Mouse (Mus musculus): Measurements from ENCODE around the gene Stra8. TPM values are rescaled to one million over a fixed set of nuclear protein-coding genes. Genes with fewer than 3 reads are reported as not detected.

The Stra8 gene
- total RNA-seq, 2 experiments from 2014 or later, result not detected

DNA sequence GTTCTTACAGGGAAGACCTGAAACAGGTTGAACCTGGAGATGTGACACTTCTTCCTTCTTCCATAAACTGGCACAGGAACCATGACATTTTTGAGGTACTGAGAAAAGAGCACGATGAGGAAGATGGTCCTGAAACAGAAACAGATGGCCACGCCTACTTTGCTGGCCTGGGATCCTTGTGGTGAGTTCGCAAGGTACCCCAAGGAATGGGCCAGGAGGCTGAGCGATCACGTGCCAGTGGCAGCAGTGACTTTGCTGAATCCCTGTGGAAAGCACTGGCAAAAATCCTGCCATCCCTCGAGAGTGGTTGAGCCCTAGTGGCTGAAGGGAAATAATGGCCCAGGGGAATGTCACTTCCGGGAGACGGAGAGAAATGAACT is 35.9 kb downstream of the Stra8 start:
- TF ChIP-seq CTCF (IDR thresholded peaks at IDR 0.05), result no peak
- intact Hi-C loops (cut with DNase I), result no loop called here
- Histone ChIP-seq H3K4me3 (no peak overlapping the region), H3K27ac (no peak overlapping the region)
- DNase-seq, result no peak

DNA sequence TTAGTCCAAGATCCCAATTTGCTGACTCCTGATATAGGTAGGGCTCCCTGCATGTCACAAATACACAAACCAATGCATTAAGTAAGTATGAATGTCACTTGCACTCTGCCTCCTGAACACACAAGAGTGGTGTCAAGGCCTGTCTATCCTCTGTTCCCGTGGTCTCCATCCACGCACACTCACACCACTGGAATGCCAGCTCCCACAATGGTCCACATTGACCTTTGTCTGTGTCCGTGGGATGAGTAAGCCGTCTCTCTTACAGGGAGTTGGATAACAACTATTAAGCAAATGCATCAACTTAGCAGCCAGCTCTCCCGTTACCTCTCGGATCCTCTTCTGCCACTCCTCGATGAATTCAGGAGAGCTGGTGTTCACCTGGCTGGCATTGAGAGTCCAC is 39.2 kb downstream of the Stra8 start:
- no peak for TF ChIP-seq CTCF (IDR thresholded peaks at IDR 0.05)
- Histone ChIP-seq H3K27ac (no peak overlapping the region), H3K4me3 (no peak overlapping the region)
- no peak for DNase-seq
- intact Hi-C loops (cut with DNase I), result no loop called here

DNA sequence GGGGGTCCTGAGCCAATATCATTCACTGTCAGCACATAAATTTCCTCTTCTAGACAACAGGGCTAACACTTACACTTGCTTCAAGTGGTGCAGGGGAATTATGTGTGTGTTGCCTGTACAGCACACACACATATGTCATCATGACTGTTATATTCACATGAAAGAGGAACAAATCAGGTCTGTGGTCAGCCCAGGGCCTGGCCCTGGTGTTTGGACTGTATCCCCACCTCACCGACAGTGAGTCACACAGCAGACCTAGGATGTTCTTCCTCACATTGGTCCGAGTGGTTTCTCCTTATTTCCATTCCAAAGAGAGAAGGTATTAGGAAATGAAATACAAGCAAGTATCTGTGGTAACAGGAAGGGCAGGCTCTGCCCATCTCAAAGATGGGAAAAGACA is 44.6 kb downstream of the Stra8 start:
- H3K4me3 ChIP-seq, result no peak overlapping the region
- TF ChIP-seq CTCF (IDR thresholded peaks at IDR 0.05), result no peak
- no peak overlapping the region for H3K27ac ChIP-seq
- intact Hi-C loops (cut with DNase I), result no loop called here
- no peak for DNase-seq

DNA sequence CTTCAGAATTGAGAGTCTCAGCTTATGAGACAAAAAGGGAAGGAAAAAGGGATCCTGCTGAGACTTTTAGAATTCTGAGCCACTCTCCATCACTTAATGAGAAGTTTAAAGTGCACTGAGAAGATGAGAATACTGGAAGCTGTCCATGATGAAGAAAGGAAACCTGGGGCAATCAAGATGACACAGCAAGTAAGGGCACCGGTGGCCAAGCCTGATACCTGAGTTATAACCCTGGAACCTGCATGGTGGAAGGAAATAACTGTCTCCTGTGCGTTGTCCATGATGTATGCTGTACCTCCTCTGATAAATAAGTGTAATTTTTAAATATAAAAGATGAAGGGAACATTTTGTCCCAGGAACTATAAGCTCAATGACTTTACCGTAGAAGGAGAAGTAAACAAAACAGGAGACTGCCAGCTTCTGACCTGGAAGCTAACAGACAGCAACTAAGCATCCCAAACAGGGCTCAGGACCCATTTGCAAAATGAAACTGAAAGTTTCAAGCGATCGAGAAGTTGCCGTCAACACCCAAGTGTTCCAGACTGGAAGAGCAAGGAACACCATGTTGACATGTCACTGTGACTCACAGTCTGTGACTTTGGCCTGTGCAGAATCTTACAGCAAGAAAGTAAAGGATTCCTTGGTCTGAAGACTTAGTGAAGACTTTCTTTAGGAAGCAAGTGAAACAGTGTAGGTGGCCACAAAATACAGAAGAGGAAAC is 46.0 kb downstream of the Stra8 start:
- no peak overlapping the region for H3K4me3 ChIP-seq
- H3K27ac ChIP-seq, result no peak overlapping the region
- no peak for TF ChIP-seq CTCF (IDR thresholded peaks at IDR 0.05)
- intact Hi-C loops (cut with DNase I), result no loop called here
- DNase-seq, result no peak

DNA sequence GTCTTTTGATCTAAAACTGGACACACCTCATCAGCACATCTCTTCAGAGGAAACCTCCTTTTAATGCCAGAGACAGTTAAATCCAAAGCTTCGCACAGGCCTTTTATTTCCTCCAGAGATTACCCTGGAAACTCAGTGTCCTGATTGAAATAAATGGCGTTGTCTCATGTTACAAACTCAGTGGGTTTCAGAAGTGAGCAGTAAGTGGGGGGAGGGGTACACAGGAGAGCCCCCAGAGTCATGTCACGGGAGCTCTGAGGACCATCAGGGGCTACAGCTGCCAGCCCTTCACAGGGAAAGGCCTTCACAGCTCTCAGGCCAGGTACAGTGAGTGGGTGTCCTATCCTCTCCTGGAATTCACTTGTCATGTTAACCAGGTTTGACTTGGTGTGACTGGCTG is 51.2 kb downstream of the Stra8 start:
- no peak overlapping the region for H3K4me3 ChIP-seq
- no peak for DNase-seq
- intact Hi-C loops (cut with DNase I), result no loop called here
- no peak for TF ChIP-seq CTCF (IDR thresholded peaks at IDR 0.05)
- H3K27ac ChIP-seq, result no peak overlapping the region

DNA sequence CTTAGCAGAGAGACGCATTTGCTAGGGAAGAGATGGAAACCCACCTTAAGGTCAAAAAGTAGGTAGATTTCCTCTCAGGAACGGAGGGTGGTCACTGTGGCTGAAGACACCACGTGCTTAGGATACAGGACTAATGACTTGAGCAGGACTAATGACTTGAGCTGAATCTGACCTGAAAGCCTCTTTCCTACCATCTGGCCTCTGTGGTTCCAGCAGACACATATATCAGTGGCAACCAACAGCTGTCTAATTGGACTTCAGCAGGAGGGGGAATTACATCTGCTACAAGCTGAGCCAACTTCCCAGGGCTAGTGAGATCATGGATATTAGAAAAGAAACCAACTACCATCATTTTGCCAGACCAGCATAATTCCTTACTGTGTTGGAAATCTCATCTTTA is 59.3 kb downstream of the Stra8 start:
- DNase-seq, result no peak
- Histone ChIP-seq H3K4me3 (no peak overlapping the region), H3K27ac (no peak overlapping the region)
- TF ChIP-seq CTCF (IDR thresholded peaks at IDR 0.05), result no peak
- intact Hi-C loops (cut with DNase I), result no loop called here

DNA sequence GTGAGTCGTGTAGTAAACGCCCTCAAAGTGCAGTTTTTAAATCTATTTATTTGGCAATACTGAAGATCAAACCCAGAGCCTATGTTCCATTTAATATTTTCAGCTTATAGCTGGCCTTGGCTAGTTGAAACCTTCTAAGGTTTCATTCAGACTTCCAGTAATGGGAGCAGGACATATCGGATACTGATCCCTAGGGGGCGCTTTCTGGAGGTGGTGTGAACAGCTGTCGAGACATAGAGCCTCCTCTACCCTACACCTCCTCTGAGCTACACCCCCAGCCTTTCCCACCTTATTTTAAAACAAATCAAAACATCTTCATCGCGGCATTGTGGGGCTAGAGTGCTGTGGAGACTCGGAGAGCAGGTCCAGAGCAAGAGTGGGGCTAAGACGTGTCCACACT is 60.7 kb downstream of the Stra8 start:
- Histone ChIP-seq H3K4me3 (no peak overlapping the region), H3K27ac (no peak overlapping the region)
- TF ChIP-seq CTCF (IDR thresholded peaks at IDR 0.05), result no peak
- intact Hi-C loops (cut with DNase I), result no loop called here
- DNase-seq, result no peak

DNA sequence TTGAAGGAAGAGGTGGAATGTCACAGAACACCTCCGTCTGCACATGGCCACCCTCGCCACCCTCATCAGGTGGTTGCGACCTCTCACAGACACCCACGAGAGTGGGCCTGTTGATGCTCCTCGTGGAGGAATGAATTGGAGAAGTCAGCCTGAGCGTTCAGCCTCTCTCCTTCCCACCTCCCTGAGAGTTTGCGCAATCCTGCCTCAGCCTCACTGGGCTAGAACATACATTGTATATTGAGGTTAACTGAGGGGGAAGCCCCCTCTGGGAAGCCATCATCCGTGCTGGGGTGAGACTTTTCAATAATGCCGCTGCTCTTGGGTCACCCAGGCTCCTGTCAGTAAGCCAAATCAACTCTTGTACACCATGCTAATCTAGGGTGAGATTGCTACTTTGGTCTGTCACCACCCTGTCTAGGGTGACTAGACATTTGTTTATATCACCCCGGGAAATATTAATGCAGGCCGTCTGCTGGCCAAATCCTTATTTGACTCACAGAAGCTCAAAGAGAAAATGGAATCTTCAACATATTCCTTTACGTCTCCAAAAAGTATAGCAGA is 67.2 kb downstream of the Stra8 start:
- no peak for TF ChIP-seq CTCF (IDR thresholded peaks at IDR 0.05)
- Histone ChIP-seq H3K4me3 (no peak overlapping the region), H3K27ac (no peak overlapping the region)
- intact Hi-C loops (cut with DNase I), result no loop called here
- no peak for DNase-seq

DNA sequence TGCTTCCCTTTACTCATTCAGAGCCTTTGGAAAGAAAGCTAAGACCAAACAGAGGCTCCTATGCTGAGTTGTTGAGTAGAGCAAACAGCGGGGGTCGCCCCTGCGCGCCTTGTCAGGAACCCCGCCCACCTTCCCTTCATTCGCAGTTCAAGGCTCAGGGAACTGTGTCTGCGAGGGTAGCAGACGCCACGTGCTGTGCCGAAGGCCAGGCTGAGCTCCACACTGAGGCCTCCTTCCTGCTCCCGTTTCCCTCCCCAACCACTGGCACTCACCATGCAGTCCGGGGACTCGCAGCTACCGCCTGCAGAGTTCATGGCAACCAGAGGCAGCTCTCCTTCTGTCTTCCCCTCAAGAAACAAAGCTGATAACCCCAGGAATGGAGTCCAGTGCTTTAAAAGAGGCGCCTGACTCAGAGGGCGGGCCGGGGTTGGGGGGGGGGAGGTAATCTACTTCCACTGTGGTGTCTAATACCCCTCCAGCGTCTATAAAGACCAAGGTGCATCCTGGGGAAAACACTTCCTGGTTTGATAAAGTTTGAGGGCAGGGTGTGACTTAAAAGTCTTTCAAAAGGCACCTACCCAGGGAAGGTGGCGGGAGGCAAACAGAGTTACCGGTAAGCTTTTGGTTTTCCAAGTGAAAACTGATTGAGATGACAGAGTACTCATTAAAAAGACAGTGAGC is 68.3 kb downstream of the Stra8 start, which contains the start of gene Slc23a4:
Gene Slc23a4, minus strand, starts transcription at position 324 of the 681 bp plus-strand sequence.
- no peak for DNase-seq
- Histone ChIP-seq H3K4me3 (no peak within 1 kb of the TSS), H3K27ac (no peak within 1 kb of the TSS)
- TF ChIP-seq CTCF (IDR thresholded peaks at IDR 0.05), result no peak
- intact Hi-C loops (cut with DNase I), result no loop called here

Other genes with a start within 250 kb of the Stra8 start
- 1 to 10 TPM; 1.5 to 2.2 TPM for gene Agbl3, start 139.7 kb upstream of the Stra8 start, total RNA-seq (2021)
- 10 to 100 TPM; 26.4 to 32.9 TPM for gene Tmem140, start 57.0 kb upstream of the Stra8 start, total RNA-seq (2021)
- gene Cyren, start 42.1 kb upstream of the Stra8 start, total RNA-seq (2021), result 1 to 10 TPM; 2.8 to 3.7 TPM
- gene Wdr91, start 9.3 kb upstream of the Stra8 start, total RNA-seq (2021), result 1 to 10 TPM; 5.2 to 8.0 TPM
- not detected for gene Slc23a4, start 68.2 kb downstream of the Stra8 start, total RNA-seq (2021)
- 10 to 100 TPM; 31.2 to 32.0 TPM for gene Cnot4, start 213.6 kb downstream of the Stra8 start, total RNA-seq (2021)

Data from gastrocnemius, adult 2 months (tissue).